Mouse (Mus musculus): Measurements from ENCODE around the gene Aldh1l1.
A peak's percentile ranks its signal among the peaks of the same experiment; 100 is the strongest.

- peak; percentile 86 for TF ChIP-seq CTCF (IDR thresholded peaks at IDR 0.05; ENCODE audit: borderline replicate concordance, insufficient read depth, low read length)
- TF ChIP-seq POLR2A (IDR thresholded peaks at IDR 0.05; ENCODE audit: low read depth, low read length): no peak
These were observed 51.7 kb downstream of the Aldh1l1 start for GRCm38 (mm10) chr6:90537941-90538340.
